ENCODE assay signal across 8 mouse cellular contexts in genomic region chr8:111597310-111597709, GRCm38 (mm10). TPM values are rescaled to one million over a fixed set of nuclear protein-coding genes. Genes with fewer than 3 reads are reported as not detected.
A peak's percentile ranks its signal among the peaks of the same experiment; 100 is the strongest.
DNase-seq lines count a peak whose midpoint lies in the region; ATAC-seq and TF ChIP-seq lines count a peak whose summit lies in the region.

No protein-coding gene starts in this region.

- no peak overlapping the region for H3K4me2 ChIP-seq in hindbrain, embryonic 15.5 days

- H3K9me3 ChIP-seq in hindbrain, embryonic 15.5 days: no peaks in the 10 kb centered on the region

- intact Hi-C loops in gastrocnemius, adult 2 months (cut with DNase I): no loop called here

- TF ChIP-seq CTCF in gastrocnemius, adult 2 months (IDR thresholded peaks at IDR 0.05): no peak
- no peak for TF ChIP-seq CTCF in cerebellum, adult 2 months (IDR thresholded peaks at IDR 0.05; ENCODE audit: borderline replicate concordance, insufficient read depth, low read depth, low read length)

- ATAC-seq in hindbrain, embryonic 15.5 days (ENCODE audit: low FRiP score, low read depth): no peak
- ATAC-seq in frontal cortex, adult (ENCODE audit: low TSS enrichment): no peak

- H3K27ac ChIP-seq in gastrocnemius, adult 2 months: peak overlapping the region; percentile 70
- H3K27ac ChIP-seq in brown adipose tissue, adult 24 weeks (replicated peaks; ENCODE audit: low read depth, low read length): peak overlapping the region; percentile 82
- H3K27ac ChIP-seq in hindbrain, embryonic 15.5 days (replicated peaks): peak overlapping the region; percentile 61
- no peak overlapping the region for H3K27ac ChIP-seq in cerebellum, adult 2 months (ENCODE audit: insufficient read depth, low read length)

- 53% methylated on average over 1 of the region's 1 CpGs for whole genome bisulfite sequencing in hindbrain, embryonic 15.5 days
- WGBS in cerebellum, adult 2 months: 90% methylated on average over 1 of the region's 1 CpGs

- H3K36me3 ChIP-seq in hindbrain, embryonic 15.5 days: no peaks in the 10 kb centered on the region

- TF ChIP-seq POLR2A in cerebellum, adult 2 months (IDR thresholded peaks at IDR 0.05; ENCODE audit: borderline replicate concordance, insufficient read depth, low read length): no peak

- H3K4me1 ChIP-seq in brown adipose tissue, adult 24 weeks (ENCODE audit: control insufficient read depth, insufficient read depth, insufficient read length, low read length): peaks cover 56% of the 10 kb centered on the region
- peaks cover 57% of the 10 kb centered on the region for H3K4me1 ChIP-seq in hindbrain, embryonic 15.5 days (replicated peaks)
- H3K4me1 ChIP-seq in cerebellum, adult 2 months (ENCODE audit: control insufficient read depth, insufficient read depth, low read length): peaks cover 38% of the 10 kb centered on the region

- H3K9ac ChIP-seq in hindbrain, embryonic 15.5 days: no peak overlapping the region

- no peak for DNase-seq in gastrocnemius, adult 2 months
- no peak for DNase-seq in gastrocnemius, adult 8-10 months (ENCODE audit: low spot score in 2 of 2)
- DNase-seq in lung, postnatal 14 days: peak; percentile 27
- no peak for DNase-seq in cerebellum, adult 2 months
- no peak for DNase-seq in cerebellum, postnatal 4 days (ENCODE audit: low spot score in 2 of 2)

- H3K27me3 ChIP-seq in hindbrain, embryonic 15.5 days: no peaks in the 10 kb centered on the region
- no peaks in the 10 kb centered on the region for H3K27me3 ChIP-seq in cerebellum, adult 2 months (ENCODE audit: control insufficient read depth, insufficient read depth, low read length)

- peak overlapping the region; percentile 27 for H3K4me3 ChIP-seq in gastrocnemius, adult 2 months
- no peak overlapping the region for H3K4me3 ChIP-seq in brown adipose tissue, adult 24 weeks (ENCODE audit: insufficient read depth, low read depth, low read length)
- no peak overlapping the region for H3K4me3 ChIP-seq in hindbrain, embryonic 15.5 days
- no peak overlapping the region for H3K4me3 ChIP-seq in cerebellum, adult 2 months (replicated peaks; ENCODE audit: insufficient read depth, low read depth, low read length)

RNA-seq across cellular contexts. Expression of gene Ldhd, which starts 32.9 kb away (rescaled TPM):
- 10 to 100 TPM; 29.2 to 35.8 TPM for total RNA-seq in gastrocnemius, adult 2 months (2021)
- 10 to 100 TPM; 28.8 to 37.2 (median 31.5) TPM for total RNA-seq in gastrocnemius, adult 8-10 months (2022)
- 84.9 and 93.8 TPM in 2 replicates for polyA plus RNA-seq in brown adipose tissue, adult 24 weeks (2012; ENCODE audit: insufficient read depth, insufficient read length, missing spikeins)
- polyA plus RNA-seq in hindbrain, embryonic 15.5 days (2015; fragmentation: Nextera tagmentation; extraction: Ambion mirVana): 0.91 and 1.2 TPM in 2 replicates
- polyA plus RNA-seq in cerebellum, adult 2 months (2012; rRNA removed): 22.9 and 24.4 TPM in 2 replicates

RNA-seq across cellular contexts. Expression of gene Zfp1, which starts 45.9 kb away (rescaled TPM):
- total RNA-seq in gastrocnemius, adult 2 months (2021): 1 to 10 TPM; 7.9 to 9.4 TPM
- 10 to 100 TPM in 1 of 4 experiments, 1 to 10 TPM in 3; 7.8 to 10.6 (median 8.7) TPM for total RNA-seq in gastrocnemius, adult 8-10 months (2022)
- 5.3 and 6.8 TPM in 2 replicates for polyA plus RNA-seq in brown adipose tissue, adult 24 weeks (2012; ENCODE audit: insufficient read depth, insufficient read length, missing spikeins)
- polyA plus RNA-seq in hindbrain, embryonic 15.5 days (2015; fragmentation: Nextera tagmentation; extraction: Ambion mirVana): 25.1 and 25.9 TPM in 2 replicates
- polyA plus RNA-seq in cerebellum, adult 2 months (2012; rRNA removed): 23.7 and 26.0 TPM in 2 replicates

Comparison
In these comparisons a context has a peak if more than half of its experiments do, and no peak if none do; other contexts are left out.
1. RNA of gene Ldhd, which starts 32.9 kb away (polyA plus RNA-seq): 84.9 to 93.8 TPM in brown adipose tissue, adult 24 weeks and 22.9 to 24.4 TPM in cerebellum, adult 2 months; 0.91 to 1.2 TPM in hindbrain, embryonic 15.5 days; every median in the first group is over 10 times any median in the second.